Mouse (Mus musculus): ENCODE results near the gene Srpx.
A peak's percentile ranks its signal among the peaks of the same experiment; 100 is the strongest.

Srpx gene

GRCm38 (mm10) chrX:10117065-10117719, at the start of gene Srpx:
Gene Srpx, minus strand, starts transcription at chrX:10117709.
- peak; percentile 31 for DNase-seq (ENCODE audit: low read depth, low spot score)

GRCm38 (mm10) chrX:10152390-10152789, 34.9 kb upstream of the Srpx start:
- DNase-seq (ENCODE audit: low read depth, low spot score) = peak; percentile 5

DNA sequence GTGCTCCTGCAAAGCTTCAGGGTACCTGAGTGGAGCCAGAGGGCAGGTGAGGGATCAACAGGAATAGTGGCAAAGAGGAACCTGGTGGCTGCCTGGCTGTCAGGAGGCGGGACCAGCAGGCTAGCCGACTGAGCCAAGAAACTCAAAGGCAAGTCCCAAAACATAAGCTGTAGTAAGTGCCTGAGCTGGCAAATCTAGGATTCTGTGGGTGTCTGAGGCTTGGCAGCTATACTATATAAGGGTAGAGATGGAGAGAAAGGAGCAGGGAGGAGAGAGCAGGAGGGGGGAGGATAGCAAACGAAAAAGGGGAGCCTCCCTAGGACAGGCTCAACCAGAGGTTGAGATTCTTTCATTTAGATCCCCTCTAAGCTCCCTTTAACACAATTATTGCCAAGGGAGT, 1.7 kb downstream of the Srpx start:
- DNase-seq (ENCODE audit: low read depth, low spot score) = no peak

- no peak for DNase-seq (ENCODE audit: low read depth, low spot score)
Measured at GRCm38 (mm10) chrX:10110736-10111135, 6.8 kb downstream of the Srpx start.

- DNase-seq (ENCODE audit: low read depth, low spot score) = no peak
Measured at GRCm38 (mm10) chrX:10108558-10108957, 9.0 kb downstream of the Srpx start.

- DNase-seq (ENCODE audit: low read depth, low spot score) = no peak
Measured at GRCm38 (mm10) chrX:10105475-10105874, 12.0 kb downstream of the Srpx start.

GRCm38 (mm10) chrX:10102739-10103138, 14.8 kb downstream of the Srpx start:
- DNase-seq (ENCODE audit: low read depth, low spot score) = no peak

DNA sequence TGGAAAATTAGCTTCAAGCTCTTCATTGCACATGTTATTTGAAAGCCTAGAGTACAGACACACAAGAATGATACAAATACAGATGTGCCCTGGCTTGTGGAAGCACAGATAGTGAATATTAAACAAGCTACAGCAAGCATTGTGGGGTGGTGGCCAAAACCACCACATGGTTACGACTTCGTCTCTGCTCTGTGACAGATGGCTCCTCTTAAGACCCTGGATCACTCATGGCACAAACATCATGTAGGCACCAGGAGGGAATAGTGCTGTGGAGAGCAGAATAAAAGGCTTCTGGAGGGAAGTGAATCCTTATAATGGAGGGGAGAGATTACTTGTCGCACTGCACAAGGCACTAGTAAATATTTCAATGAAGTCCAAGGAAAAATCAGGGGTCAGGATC, 21.7 kb downstream of the Srpx start:
- no peak for DNase-seq (ENCODE audit: low read depth, low spot score)

DNA sequence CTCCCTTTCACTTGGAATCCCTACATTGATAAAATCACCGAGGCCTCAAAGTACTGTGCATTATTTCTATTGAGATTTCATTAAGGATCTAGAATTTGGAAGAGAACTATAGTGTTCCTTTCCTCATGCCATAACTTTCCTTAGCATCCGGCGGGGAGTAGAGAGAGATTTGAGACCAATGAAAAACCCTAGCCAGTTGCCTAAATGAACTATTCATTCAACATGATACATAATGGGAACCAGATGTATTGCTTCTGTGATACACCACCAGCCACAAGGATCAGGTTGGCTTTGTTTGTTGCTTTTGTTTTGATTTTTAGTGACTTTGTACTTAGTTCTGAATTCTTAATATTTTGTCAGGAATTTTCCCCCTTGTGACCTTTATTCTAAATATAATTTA, 37.1 kb downstream of the Srpx start:
- no peak for DNase-seq (ENCODE audit: low read depth, low spot score)

GRCm38 (mm10) chrX:10079981-10080380, 37.5 kb downstream of the Srpx start:
- no peak for DNase-seq (ENCODE audit: low read depth, low spot score)

- no peak for DNase-seq (ENCODE audit: low read depth, low spot score)
Measured at GRCm38 (mm10) chrX:10073966-10074365, 43.5 kb downstream of the Srpx start.

- DNase-seq (ENCODE audit: low read depth, low spot score) = no peak
Measured at GRCm38 (mm10) chrX:10071529-10071928, 46.0 kb downstream of the Srpx start.

DNA sequence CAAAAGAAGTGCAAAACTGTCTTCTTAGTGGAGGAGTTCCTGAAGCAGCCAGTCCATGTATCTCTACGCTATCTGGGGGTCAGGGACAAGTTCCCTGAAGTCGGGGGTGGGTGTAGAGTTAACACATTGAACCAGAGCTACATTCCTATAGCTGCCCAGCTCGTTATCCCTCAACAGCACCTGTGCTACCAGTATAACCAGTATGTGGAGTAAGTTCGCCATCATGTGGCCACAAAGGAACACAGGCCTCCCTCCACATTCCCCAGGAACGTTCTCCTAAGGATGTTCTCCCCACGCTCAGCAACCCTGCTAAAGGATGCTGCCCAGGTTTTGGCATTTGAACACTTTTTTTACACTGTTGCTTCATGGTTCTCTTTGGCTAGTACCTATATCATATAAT, 46.8 kb downstream of the Srpx start:
- DNase-seq (ENCODE audit: low read depth, low spot score) = peak; percentile 17

DNA sequence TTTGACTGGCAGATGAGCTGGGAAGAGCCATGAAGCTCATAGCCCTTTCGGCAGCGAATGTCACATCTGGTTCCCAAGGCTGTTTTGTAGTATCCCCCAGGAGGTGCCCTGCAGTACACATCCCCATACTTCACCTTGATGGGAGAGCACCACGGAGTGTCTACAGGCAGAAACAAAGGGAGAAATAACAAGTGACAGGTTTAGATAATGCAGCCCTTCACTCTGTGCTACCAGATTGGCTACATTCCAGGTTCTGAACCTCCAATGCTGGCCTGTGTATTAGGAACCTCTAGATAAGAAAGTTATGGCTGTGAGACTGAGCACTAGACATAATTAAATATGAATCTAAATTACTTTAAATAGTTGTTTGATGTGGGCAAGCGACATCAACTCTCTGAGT, 48.1 kb downstream of the Srpx start:
- DNase-seq (ENCODE audit: low read depth, low spot score) = no peak

DNA sequence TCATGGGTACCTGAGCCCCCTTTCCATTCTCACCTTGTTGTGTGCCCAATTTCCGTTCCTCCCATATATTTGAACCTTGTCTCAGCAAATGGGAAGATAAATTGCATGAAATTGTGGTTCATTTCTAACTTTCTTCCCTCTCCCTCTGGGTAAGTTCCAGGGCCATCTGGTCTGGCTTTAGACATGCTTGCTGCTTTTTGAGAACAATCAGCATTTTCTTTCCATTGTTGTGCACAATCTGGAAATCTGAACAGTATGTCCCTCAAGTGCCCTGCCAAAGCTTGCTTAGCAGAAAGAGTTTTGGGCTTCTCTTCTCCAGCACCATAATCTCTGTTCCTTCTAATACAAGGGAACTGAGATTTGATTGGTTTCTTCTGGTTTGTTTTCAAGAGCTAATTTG, 53.7 kb downstream of the Srpx start:
- no peak for DNase-seq (ENCODE audit: low read depth, low spot score)

- DNase-seq (ENCODE audit: low read depth, low spot score) = no peak
Measured at GRCm38 (mm10) chrX:10063361-10063760, 54.1 kb downstream of the Srpx start.

- DNase-seq (ENCODE audit: low read depth, low spot score) = no peak
Measured at GRCm38 (mm10) chrX:10062201-10062600, 55.3 kb downstream of the Srpx start.

GRCm38 (mm10) chrX:10034666-10035065, 82.8 kb downstream of the Srpx start:
- peak; percentile 2 for DNase-seq (ENCODE audit: low read depth, low spot score)

- no peak for DNase-seq (ENCODE audit: low read depth, low spot score)
Measured at GRCm38 (mm10) chrX:10010202-10010601, 107.3 kb downstream of the Srpx start.

- DNase-seq (ENCODE audit: low read depth, low spot score) = no peak
Measured at GRCm38 (mm10) chrX:10007675-10008270, 109.7 kb downstream of the Srpx start.

- no peak for DNase-seq (ENCODE audit: low read depth, low spot score)
Measured at GRCm38 (mm10) chrX:10005946-10006345, 111.6 kb downstream of the Srpx start.

DNA sequence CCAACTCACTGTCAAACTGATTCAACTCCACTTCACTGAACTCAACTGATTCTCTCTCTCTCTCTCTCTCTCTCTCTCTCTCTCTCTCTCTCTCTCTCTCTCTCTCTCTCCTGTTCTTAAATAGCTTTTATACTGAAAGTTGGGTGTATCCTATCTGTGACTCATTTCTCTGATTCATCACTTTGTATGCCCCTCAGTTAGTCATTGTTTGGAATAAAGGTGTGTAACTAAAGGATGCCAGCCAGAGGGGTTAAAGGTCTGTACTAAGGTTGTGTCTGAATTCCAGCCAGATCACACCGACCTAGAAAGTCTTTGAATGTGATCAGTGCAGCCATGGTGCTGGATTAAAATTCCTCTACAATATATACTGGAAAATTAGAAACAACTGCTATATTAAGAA, 116.8 kb downstream of the Srpx start:
- DNase-seq (ENCODE audit: low read depth, low spot score) = no peak

Measured in mesoderm, embryonic 11.5 days (tissue).